Mouse (Mus musculus) kidney, postnatal 14 days (tissue): ENCODE results near the gene Pigc.

Experiments used
- DNase-seq: peaks from one replicate; pipeline ENCODE4 v3.0.0; 2022; ENCODE audit warnings: mixed read lengths

The Pigc gene

DNA sequence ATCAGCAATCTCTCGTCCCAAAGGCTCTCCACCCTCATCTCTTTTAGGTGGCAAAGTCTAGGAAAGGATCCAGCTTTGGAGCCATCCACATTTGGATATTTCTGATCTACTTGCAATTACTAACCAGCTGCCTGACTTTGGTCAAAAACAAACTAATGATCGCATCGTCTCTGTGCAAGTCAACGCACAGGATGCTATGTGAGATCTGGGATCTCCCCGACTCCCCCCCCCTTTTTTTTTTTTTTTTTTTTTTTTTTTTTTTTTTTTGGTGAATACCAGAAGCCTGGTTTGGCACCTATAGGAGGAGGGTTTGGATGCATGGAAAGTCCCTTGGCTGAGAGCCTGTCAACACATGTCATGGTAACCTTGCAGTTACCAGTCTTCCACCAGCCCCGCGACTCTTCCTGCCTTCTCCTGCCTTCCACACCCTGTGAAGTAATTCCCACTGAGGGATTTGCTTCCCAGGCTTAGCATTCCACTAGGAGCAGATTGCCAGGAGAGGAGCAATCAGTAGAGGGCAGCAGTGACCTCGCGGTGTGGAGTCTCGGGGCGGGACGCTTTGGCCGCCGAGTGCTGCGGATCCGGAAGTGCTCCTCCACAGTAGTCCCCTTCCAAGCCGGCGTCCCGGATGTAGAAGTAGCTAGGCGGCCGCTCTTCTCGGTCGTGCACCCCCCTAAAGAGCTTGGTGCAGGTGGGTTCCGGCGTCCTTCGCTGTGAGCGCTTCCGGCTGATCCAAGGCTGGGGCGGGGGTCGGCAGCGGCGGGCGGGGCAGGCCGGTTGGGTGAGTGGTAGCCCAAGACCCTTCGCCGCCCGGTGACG lies at the start of gene Pigc:
Pigc (plus strand) TSS at position 598 of the 819 bp plus-strand sequence.
- DNase-seq: peak; percentile 97

- no peak for DNase-seq
These were observed 49.4 kb upstream of the Pigc start for GRCm38 (mm10) chr1:161919594-161919993.

DNA sequence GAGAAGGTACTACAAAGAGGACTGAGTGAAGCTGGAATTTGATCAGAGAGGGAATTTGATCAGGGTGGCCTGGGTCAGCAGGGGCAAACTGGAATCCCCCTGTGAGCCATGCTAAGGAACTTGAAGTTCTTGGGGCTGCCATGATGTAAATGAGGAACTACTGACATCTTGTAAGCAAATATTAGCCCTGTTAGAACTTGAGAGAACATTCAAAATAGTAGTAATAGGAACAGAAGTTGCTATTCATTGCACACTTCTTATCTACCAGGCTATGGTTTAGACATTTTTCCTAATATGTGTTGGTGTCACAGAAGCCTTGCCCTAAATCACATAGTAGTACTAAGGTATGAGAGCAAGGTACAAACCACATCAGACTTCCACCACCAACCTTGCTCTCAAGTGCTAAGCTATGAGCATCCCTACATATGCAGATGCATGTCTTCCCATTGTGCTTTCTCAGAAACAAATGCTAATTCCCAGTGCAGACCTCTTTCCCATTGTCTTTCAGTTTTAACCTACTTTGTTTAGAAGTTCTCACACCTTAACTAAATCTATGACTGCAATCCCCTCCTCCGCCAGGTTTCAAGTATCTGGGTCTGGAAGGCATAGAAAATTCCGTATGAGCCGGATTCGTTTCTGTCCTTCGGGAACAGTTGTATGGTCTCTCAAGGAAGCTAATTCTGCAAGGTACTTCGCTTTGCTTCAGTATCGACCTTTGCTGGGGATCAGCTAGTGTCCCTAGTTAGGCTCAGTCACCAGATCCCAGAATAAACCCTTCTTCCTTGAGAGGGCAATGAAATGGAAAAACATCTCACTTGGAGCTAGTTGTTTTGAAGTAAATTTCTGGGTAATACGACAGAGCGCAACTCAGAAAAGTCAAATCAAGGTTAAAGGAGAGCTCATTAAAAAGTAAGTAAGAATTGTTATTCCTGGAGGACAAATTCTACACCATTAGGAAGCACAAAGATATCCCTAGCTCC lies 48.2 kb upstream of the Pigc start:
- no peak for DNase-seq

DNA sequence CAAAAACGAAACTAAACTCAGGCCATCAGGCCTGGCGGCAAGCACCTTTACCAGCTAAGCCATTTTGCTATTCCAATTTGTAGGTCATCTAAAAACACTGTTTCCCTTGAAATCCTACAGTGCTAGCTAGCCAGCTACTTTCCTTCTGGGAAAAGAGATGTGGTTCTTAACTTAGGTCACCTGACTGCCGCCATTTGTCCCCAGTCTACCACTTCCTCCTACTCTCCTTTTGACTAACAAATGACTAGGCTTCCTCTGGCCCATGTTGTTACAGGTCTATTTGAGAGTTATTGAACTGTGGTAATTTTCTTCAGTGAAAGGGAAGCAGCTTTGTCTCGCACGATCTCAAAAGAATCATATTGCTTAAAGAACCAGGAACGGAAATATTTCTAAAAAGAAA lies 47.1 kb upstream of the Pigc start:
- no peak for DNase-seq

DNA sequence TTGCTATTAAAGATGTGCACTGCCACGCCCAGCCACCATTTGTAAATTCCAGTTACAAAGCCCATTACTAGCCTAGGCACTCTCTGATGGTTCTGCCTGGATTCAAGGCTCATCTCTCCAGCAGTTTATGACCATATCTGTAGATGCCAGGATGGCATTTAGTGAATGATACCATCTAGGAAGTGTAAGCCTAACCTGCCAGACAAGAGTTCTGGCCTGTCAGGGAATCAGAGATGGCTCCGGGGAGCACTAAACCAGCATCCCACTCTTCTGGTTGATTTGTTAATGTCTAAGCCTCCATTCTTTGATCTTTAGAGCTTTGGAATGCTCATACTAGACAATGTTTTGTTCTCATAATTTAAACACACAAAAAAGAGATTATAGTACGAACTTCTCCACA lies 44.7 kb upstream of the Pigc start:
- no peak for DNase-seq

GRCm38 (mm10) chr1:161925281-161925805 lies 43.6 kb upstream of the Pigc start:
- DNase-seq: no peak

- DNase-seq: no peak
These were observed 41.0 kb upstream of the Pigc start for GRCm38 (mm10) chr1:161927976-161928375.

DNA sequence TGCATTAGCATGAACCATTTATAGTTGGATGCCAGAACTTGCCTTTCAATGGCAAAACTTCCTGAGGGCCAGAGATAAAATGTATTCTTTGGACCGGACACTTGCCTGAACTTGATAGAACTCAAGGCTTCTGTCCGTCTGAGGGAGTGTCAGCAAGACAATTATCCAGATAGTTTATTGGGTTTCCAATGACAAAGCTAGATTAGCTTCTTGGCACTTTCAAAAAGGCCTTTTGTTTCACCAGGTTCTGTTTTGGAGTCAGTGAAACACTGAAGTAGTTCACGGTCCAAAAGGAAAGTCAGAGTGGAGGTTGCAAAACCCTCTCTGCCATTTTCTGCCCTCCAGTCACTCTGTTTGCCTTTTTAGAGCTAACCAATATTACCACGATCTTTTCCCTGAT lies 37.7 kb upstream of the Pigc start:
- DNase-seq: no peak

- no peak for DNase-seq
These were observed 37.2 kb upstream of the Pigc start for GRCm38 (mm10) chr1:161931817-161932216.

DNA sequence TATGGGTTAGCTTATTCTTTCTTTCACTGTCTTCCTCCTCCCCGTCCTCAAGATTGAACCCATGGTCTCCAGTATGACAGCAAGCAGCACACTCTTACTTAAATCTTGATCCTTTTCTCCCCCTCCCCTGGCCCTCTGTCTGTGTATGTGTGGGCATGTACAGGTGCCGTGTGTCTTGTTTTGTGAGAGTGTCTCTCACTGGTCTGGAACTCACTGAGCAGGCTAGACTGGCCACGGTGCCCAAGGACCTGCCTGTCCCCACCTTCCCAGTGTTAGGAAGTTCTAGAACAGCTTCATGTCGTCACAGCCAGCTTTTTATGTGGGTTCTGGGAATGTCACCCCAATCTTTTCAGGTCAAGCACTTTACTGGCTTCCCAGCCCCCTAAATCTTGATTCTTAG lies 36.7 kb upstream of the Pigc start:
- no peak for DNase-seq

GRCm38 (mm10) chr1:161942082-161942481 lies 26.9 kb upstream of the Pigc start:
- no peak for DNase-seq

- no peak for DNase-seq
These were observed 17.8 kb upstream of the Pigc start for GRCm38 (mm10) chr1:161951009-161951779.

GRCm38 (mm10) chr1:161952599-161952998 lies 16.4 kb upstream of the Pigc start:
- DNase-seq: no peak

GRCm38 (mm10) chr1:161955846-161956245 lies 13.1 kb upstream of the Pigc start:
- no peak for DNase-seq

GRCm38 (mm10) chr1:161957964-161958950 lies 10.7 kb upstream of the Pigc start:
- no peak for DNase-seq

- DNase-seq: no peak
These were observed 6.3 kb upstream of the Pigc start for GRCm38 (mm10) chr1:161962465-161963377.

DNA sequence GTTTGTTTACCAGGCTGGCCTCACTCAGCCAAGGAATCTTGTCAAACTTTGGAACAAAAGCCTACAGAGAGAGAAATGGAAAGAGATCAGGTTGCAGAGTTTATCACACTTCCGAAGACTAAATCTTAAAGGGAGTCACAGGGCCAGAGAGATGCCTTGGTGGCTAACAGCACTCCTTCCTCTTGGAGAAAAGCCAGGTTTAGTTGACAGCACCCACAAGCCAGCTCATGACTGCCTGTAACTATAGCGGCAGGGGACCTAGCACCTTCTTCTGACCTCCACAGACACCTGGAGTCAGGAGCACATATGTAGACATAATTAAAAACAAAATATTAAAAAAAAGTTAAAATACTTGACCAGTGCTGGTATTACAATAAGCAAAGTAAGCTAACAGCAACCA lies 1.1 kb upstream of the Pigc start:
- no peak for DNase-seq

DNA sequence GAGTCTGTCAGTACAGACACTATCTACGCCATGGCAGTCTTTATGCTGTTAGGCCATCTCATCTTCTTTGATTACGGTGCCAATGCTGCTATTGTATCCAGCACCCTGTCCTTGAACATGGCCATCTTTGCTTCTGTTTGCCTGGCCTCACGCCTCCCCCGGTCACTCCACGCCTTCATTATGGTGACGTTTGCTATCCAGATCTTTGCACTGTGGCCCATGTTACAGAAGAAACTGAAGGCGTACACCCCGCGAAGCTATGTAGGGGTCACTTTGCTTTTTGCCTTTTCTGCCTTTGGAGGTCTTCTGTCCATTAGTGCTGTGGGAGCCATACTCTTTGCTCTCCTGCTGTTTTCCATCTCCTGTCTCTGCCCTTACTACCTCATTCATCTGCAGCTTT lies 1.9 kb downstream of the Pigc start:
- no peak for DNase-seq

DNA sequence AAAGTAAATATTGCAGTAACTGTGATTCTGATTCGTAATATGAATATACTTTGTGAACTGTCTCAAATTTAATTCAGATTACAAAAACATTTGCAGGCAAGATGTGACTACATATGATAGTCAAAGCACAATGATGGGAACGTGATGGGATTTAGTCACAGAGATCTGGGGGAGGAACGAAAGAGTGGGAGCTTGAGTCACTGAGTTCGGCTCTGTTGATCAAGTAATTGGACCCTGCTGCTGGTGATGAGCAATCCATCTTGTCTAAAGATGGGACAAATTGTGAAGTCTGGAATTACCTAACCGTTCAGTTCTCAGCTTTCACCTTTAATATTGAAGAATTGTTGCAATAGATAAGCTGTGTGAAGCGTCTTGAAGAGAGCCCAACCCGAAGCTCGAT lies 3.2 kb downstream of the Pigc start:
- no peak for DNase-seq
